Mouse (Mus musculus): ENCODE data around the gene Ghsr.

Ghsr gene

DNA sequence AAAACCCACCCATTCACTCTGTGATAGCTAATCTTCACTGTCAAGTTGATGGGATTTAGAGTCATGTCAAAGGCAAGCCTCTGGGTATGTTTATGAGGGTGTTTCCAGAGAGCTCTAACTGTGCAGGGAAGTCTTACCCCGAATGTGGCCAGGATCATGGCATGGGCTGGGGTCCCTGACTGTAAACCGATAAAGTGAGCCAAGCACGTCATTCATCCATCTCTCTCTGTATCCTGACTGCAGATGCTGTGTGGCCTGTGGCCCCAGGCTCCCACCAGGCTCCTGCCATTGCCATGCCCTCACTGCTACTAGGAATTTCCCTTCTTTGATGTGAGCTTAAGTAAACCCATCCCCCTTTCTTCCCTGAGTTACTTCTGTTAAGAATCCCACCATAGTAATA lies 42.4 kb downstream of the Ghsr start:
- no peak for DNase-seq

DNA sequence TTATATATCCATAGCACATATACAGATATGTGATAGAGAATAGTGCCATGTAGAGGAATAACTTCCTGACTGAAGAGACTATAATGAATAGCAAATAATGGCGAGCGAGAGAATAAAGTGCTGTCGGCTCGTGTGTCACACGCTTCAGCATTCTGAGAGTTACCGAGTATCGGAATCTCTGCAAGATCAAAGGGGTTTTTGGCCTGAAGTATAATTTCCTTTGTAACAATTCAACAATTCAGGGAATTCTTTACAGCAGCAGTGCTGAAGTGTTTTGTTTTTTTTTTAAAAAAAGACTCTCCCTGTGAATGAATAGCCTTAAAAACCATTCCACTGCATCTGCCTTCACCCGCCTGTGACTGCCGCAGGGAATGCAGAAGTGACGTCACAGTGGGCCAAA lies 45.6 kb downstream of the Ghsr start:
- DNase-seq = no peak

DNA sequence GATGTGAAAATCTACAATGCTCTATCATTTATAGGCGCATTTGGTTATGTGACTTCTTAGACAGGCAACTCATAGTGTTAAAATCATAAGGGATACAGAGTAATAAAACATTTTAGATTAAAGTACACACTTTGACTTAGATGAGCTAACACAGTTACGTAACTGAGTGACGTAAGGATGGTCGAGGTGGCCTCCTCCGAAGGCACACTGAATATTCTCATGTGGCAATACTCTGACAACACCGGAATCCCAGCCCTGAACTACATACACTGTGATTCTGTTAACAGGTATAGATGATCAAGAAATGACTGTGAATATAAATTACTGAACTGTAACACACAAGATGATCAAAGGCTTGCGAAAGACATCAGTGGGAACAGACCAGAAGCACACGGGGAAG lies 47.5 kb downstream of the Ghsr start:
- no peak for DNase-seq

DNA sequence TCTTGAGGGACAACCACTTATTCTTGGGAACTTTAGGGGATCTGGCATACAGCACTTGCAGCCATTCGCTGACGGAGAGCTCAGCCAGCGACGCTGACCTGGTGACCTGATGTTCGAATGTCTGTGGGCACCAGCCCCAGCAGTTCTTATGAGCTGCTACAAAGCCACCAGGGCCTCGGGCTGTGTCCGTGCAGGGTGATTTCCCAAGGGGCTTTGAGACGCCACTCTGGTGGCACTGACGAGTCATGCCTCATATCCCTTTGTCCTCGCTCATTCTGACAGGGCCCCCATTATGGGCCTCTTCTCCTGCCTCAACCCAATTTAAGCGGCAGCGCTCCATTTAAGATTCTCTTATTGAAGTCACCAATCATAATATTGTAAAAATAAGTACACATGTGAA lies 50.8 kb downstream of the Ghsr start:
- DNase-seq = no peak

DNA sequence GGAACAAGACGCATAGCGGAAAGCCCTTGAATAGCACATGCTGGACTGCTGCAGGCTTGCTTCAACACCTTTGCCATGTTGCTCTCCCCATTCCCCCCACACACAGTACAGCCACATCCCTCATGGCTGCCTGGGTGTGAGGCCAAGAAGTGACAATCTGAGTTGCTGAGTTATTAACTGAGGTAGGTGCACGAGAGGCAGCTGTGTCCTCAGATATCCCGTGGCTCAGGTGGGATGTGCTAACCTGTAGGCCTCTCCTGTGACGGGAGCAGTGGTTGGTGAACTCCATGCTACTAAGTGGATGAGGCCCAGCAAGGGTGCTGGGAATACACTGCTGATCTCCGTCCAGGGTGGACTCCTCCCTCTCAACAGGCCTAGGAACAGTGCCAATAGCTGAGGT lies 51.4 kb downstream of the Ghsr start:
- no peak for DNase-seq

DNA sequence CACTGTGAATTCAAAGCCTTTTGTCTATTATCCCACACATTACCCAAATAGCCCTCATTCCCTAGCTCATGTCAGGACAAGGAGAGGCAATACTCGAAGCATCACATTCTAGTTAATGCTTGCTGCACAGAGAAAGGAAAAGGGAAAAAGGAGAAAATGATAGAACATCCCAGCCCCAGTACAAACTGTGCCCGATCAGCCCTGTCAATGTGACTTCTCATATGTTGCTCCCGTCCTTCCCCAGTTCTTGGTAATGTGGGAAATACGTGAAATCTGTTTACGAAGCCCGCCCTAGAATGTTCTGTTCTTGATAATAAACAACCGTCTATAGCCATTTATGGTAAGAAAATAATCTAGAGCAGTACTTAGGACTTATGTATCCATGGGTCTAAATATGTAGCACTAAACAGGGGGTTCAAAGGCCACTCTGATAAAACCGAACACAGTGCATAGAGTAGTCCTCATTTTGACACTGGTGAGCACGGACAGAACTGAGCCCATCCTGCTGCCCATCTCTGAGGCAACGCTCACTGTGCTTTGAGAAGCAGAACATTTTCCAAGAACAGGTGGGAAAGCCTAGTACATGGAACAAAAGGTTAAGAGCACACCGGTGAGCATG lies 53.0 kb downstream of the Ghsr start:
- no peak for DNase-seq

DNA sequence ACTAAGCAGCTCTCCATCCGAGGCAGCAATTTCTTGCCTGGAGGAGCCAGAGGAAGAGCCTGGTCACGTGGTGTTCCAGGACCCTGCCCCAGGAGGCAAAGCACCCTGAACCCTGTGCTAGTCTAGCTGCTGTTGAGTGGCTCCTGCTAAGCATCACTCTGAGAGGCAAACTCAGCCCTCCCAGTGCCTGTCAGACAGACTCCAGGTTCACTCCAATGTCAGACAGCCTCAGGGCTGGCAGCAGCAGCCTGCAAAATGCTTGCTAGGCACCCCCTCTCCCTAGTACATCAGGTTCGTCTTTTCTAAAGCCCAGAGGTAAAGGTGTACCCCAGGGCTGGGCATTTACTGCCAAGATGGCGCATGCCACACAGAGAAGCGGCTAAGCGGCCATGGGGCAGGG lies 56.3 kb downstream of the Ghsr start:
- DNase-seq = no peak
